Mouse (Mus musculus) hindbrain, embryonic 15.5 days (tissue): ENCODE measurements around the gene BC005624. TPM values are rescaled to one million over a fixed set of nuclear protein-coding genes. Genes with fewer than 3 reads are reported as not detected.

Experiments used
- ATAC-seq: fragments of 200-750 bp; cut with Nextera tagmentation; 2 replicates; pipeline ENCODE4 v1.8.0; 2017; ENCODE audit warnings: low read depth, moderate number of reproducible peaks, moderate TSS enrichment; ENCODE audit not compliant: low FRiP score
- H3K27ac ChIP-seq: fragments of 300-500 bp; sonication (generic); replicated peaks from 2 replicates; pipeline ENCODE4 v1.5.1; 2015; ENCODE audit warnings: mild to moderate bottlenecking, inconsistent platforms
- H3K27me3 ChIP-seq: fragments of 300-500 bp; sonication (generic); 2 replicates; pipeline ENCODE4 v1.6.1; 2015; ENCODE audit warnings: control low read depth, inconsistent platforms
- H3K36me3 ChIP-seq: fragments of 300-500 bp; sonication (generic); 2 replicates; pipeline ENCODE4 v1.6.1; 2015; ENCODE audit warnings: control low read depth, inconsistent platforms
- H3K4me1 ChIP-seq: fragments of 300-500 bp; sonication (generic); replicated peaks from 2 replicates; pipeline ENCODE4 v1.6.1; 2015; ENCODE audit warnings: control low read depth, inconsistent platforms
- H3K4me2 ChIP-seq: fragments of 300-500 bp; sonication (generic); 2 replicates; pipeline ENCODE4 v1.6.1; 2015; ENCODE audit warnings: moderate library complexity, mild to moderate bottlenecking, inconsistent platforms
- H3K4me3 ChIP-seq: fragments of 300-500 bp; sonication (generic); 2 replicates; pipeline ENCODE4 v1.5.1; 2015; ENCODE audit warnings: mild to moderate bottlenecking, inconsistent platforms
- H3K9ac ChIP-seq: fragments of 300-500 bp; sonication (generic); 2 replicates; pipeline ENCODE4 v1.6.1; 2015; ENCODE audit warnings: inconsistent platforms
- H3K9me3 ChIP-seq: fragments of 300-500 bp; sonication (generic); 2 replicates; pipeline ENCODE4 v1.6.1; 2016; ENCODE audit warnings: control low read depth, inconsistent platforms
- WGBS: fragments of 180-500 bp; shearing (Covaris S2); methylation state at CpG from one replicate; pipeline ENCODE4 v1.1.7; 2015; 5-methylcytosine and 5-hydroxymethylcytosine counted together
- polyA plus RNA-seq: library from polyadenylated mRNA; unstranded; fragments of >200 nt; fragmentation: Nextera tagmentation; extraction: Ambion mirVana; gene quantifications from 2 replicates; pipeline ENCODE4 v1.2.1, GENCODE M21; 2015

Gene BC005624
- polyA plus RNA-seq, 1 experiment from 2014 or later, result 93.8 TPM

- no peak overlapping the region for H3K4me2 ChIP-seq
- H3K4me3 ChIP-seq, result no peak overlapping the region
- H3K27me3 ChIP-seq, result no peaks in the 10 kb centered on the region
- H3K9me3 ChIP-seq, result no peaks in the 10 kb centered on the region
- 78% methylated on average over 5 of the region's 5 CpGs for WGBS
- H3K36me3 ChIP-seq, result peaks cover 28% of the 10 kb centered on the region
- H3K9ac ChIP-seq, result no peak overlapping the region
- no peak overlapping the region for H3K27ac ChIP-seq
- no peaks in the 10 kb centered on the region for H3K4me1 ChIP-seq
- no peak for ATAC-seq
Measured at GRCm38 (mm10) chr2:31006434-31006833, 24.4 kb upstream of the BC005624 start.

DNA sequence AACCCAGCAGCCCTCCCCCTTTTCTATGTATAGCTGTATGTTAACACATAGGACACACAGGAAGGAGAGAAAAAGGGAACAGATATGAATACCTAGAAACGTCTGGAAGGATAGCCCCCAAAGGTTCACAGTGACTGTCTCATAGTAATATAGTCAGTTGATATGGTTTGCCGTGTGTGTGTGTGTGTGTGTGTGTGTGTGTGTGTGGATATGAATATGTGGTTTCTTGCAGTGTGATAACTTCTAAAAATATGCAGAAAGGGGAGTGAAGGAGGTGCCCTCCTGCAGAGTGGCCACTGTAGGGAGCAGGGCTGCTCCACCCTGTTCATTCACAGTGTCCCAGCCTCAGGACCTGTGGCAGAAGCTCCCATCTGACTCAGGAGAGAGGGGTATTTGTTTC lies 23.5 kb upstream of the BC005624 start:
- H3K36me3 ChIP-seq, result peaks cover 28% of the 10 kb centered on the region
- no peaks in the 10 kb centered on the region for H3K4me1 ChIP-seq
- H3K9me3 ChIP-seq, result no peaks in the 10 kb centered on the region
- H3K4me2 ChIP-seq, result no peak overlapping the region
- no peak overlapping the region for H3K9ac ChIP-seq
- WGBS, result 94% methylated on average over 2 of the region's 2 CpGs
- no peak for ATAC-seq
- no peak overlapping the region for H3K4me3 ChIP-seq
- H3K27ac ChIP-seq, result no peak overlapping the region
- H3K27me3 ChIP-seq, result no peaks in the 10 kb centered on the region

GRCm38 (mm10) chr2:31002857-31003256 lies 20.9 kb upstream of the BC005624 start:
- no peak overlapping the region for H3K27ac ChIP-seq
- H3K9me3 ChIP-seq, result no peaks in the 10 kb centered on the region
- H3K4me3 ChIP-seq, result no peak overlapping the region
- no peak overlapping the region for H3K4me2 ChIP-seq
- ATAC-seq, result no peak
- H3K9ac ChIP-seq, result no peak overlapping the region
- H3K36me3 ChIP-seq, result peaks cover 25% of the 10 kb centered on the region
- no peaks in the 10 kb centered on the region for H3K4me1 ChIP-seq
- H3K27me3 ChIP-seq, result no peaks in the 10 kb centered on the region
- WGBS, result 96% methylated on average over 10 of the region's 10 CpGs

- H3K9ac ChIP-seq, result no peak overlapping the region
- H3K4me3 ChIP-seq, result no peak overlapping the region
- WGBS, result 64% methylated on average over 8 of the region's 8 CpGs
- H3K4me2 ChIP-seq, result no peak overlapping the region
- no peaks in the 10 kb centered on the region for H3K4me1 ChIP-seq
- ATAC-seq, result no peak
- H3K9me3 ChIP-seq, result no peaks in the 10 kb centered on the region
- peaks cover 20% of the 10 kb centered on the region for H3K36me3 ChIP-seq
- H3K27me3 ChIP-seq, result no peaks in the 10 kb centered on the region
- H3K27ac ChIP-seq, result 0 out of 2 replicates have a peak overlapping the region, but pooled peaks have one; percentile 1
Measured at GRCm38 (mm10) chr2:30998443-30999260, 16.7 kb upstream of the BC005624 start.

DNA sequence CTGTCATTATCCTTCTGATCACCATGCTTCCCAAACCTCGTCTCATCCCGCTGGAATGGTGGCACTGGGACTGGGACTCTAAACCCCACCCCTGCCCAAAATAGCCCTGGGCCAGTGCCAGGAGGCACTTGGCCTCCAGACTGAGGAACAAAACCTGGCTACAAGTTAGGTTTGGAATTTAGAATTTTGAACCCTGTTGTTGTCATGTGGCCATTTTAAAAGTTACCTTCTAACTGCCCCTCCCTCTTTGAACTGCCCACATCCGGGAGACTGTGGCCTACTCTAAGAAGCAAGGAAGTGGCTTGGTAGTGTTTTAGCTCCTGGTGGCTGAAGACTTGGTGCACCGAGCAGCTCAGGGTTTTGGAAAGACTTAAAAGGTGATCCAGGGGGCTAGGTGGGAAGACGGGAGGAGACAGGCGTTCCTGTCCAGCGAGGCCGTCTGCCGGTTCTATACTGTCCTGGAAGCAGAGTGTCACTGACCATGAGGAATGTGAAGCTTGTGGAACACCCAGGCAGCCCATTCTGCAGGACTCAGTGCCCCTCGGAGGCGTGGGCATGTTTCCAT lies 13.5 kb upstream of the BC005624 start:
- H3K4me3 ChIP-seq, result no peak overlapping the region
- ATAC-seq, result no peak
- no peaks in the 10 kb centered on the region for H3K27me3 ChIP-seq
- H3K36me3 ChIP-seq, result peaks cover 6% of the 10 kb centered on the region; the same call in 1 of the 2 replicates
- H3K9me3 ChIP-seq, result no peaks in the 10 kb centered on the region
- H3K4me1 ChIP-seq, result no peaks in the 10 kb centered on the region
- H3K4me2 ChIP-seq, result no peak overlapping the region
- H3K9ac ChIP-seq, result no peak overlapping the region
- no peak overlapping the region for H3K27ac ChIP-seq
- 77% methylated on average over 11 of the region's 11 CpGs for WGBS

DNA sequence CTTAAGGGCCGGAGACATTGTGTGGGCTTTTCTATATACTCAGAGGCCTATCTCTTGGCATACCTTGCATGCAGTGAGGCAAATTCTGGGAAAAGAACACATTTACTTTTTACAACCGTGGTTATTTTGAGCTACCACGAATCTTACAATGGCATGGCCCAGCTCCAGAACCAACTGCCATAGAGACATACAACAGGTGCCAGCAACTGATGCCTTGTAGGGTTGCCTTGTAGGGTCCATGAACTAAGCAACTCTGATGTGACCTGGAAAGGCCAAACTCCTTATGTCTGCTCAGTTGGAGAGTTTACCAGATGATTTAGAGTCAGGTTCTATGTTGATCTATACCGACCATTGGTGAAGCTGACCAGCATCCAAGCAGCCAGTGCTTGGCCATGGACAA lies 12.9 kb upstream of the BC005624 start:
- Histone ChIP-seq H3K4me2 (no peak overlapping the region), H3K36me3 (0 out of 2 replicates have a peak, but pooled peaks cover under 1% of the 10 kb centered on the region), H3K9ac (no peak overlapping the region), H3K4me3 (no peak overlapping the region), H3K9me3 (no peaks in the 10 kb centered on the region), H3K4me1 (no peaks in the 10 kb centered on the region), H3K27me3 (no peaks in the 10 kb centered on the region), H3K27ac (no peak overlapping the region)
- ATAC-seq, result no peak
- WGBS, result 94% methylated on average over 4 of the region's 4 CpGs

- H3K9ac ChIP-seq, result no peak overlapping the region
- no peak overlapping the region for H3K4me3 ChIP-seq
- H3K4me2 ChIP-seq, result no peak overlapping the region
- no peaks in the 10 kb centered on the region for H3K27me3 ChIP-seq
- no peak for ATAC-seq
- peaks cover 3% of the 10 kb centered on the region for H3K4me1 ChIP-seq
- H3K36me3 ChIP-seq, result no peaks in the 10 kb centered on the region
- 92% methylated on average over 9 of the region's 9 CpGs for WGBS
- H3K9me3 ChIP-seq, result no peaks in the 10 kb centered on the region
- H3K27ac ChIP-seq, result no peak overlapping the region
Measured at GRCm38 (mm10) chr2:30990221-30990620, 8.2 kb upstream of the BC005624 start.

- Histone ChIP-seq H3K9me3 (no peaks in the 10 kb centered on the region), H3K4me3 (no peak overlapping the region), H3K27me3 (no peaks in the 10 kb centered on the region), H3K36me3 (no peaks in the 10 kb centered on the region), H3K9ac (no peak overlapping the region), H3K4me2 (0 out of 2 replicates have a peak overlapping the region, but pooled peaks have one; percentile 0), H3K27ac (no peak overlapping the region), H3K4me1 (peaks cover 31% of the 10 kb centered on the region)
- 31% methylated on average over 17 of the region's 17 CpGs for WGBS
- no peak for ATAC-seq
Measured at GRCm38 (mm10) chr2:30985111-30986020, 3.4 kb upstream of the BC005624 start.

DNA sequence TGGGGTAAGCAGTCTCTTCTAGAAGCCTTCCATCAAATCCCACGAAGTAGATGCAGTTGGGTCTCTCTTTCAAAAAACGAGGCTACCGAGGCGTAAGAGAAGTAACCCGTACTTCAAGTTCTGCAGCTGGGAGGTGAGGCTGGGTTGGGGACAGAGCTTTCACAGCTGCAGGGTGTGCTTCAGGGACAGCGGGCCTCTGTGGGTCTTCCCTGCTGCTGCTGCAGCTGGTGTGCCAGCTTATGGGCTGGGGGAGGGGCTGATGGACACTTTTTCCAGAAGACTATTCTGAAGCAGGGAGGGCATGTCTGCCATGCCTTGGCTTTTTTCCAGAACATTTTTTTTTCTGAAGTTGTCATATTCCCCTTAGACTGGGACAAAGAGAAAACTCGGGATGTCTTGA lies 1.0 kb upstream of the BC005624 start:
- Histone ChIP-seq H3K27ac (no peak overlapping the region), H3K36me3 (peaks cover 18% of the 10 kb centered on the region), H3K4me2 (peak overlapping the region; percentile 85), H3K27me3 (no peaks in the 10 kb centered on the region), H3K9ac (peak overlapping the region; percentile 57), H3K4me3 (peak overlapping the region; percentile 55), H3K4me1 (peaks cover 33% of the 10 kb centered on the region), H3K9me3 (no peaks in the 10 kb centered on the region)
- WGBS, result 37% methylated on average over 7 of the region's 7 CpGs
- ATAC-seq, result no peak

DNA sequence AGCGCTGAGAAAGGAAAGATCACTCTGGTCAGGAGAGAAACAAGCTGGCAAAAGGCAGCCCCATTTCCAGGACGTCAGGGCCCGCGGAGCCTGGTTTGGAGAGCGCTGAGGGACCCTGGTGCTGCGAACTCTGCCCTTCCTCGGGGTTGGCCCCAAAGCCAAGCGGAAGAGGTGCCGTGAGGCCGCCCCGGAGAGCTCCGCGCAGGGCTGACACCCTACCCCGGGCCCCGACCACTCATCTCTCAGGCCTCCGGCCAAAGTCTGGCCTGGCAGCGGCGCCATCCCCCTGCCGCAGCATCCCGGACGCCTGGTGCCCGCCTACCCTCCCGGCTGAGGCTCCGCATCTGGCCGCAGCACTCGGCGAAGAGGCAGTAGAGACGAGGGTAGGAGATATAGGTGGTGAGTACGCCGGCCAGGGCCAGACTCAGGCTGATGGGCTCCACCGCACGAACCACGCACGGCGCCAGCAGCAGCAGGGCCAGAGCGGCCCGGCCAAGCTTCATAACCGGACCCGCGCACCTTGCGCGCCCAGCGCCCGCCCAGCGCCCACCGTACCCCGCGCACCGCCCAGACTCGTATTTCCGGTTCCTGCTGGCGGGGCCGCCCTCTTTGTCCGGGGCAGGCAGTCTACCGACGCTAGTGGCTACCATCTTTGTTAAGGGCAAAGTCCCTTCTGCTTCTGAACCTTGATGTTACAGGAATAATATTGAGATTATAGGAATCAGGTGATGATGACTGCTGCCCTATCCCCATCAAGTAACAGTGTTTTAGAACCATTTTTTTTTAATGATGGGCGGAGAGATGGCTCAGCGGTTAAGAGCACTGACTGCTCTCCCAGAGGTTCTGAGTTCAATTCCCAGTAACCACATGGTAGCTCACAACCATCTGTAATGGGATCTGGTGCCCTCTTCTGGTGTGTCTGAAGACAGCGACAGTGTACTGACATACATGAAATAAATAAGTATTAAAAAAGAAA lies 14.4 kb downstream of the BC005624 start, which contains the start of gene Tor1a:
Gene Tor1a, minus strand, starts transcription at position 582 of the 976 bp plus-strand sequence.
- Histone ChIP-seq H3K4me3 (peak within 1 kb of the TSS; percentile 96), H3K27ac (peak within 1 kb of the TSS; percentile 80), H3K9me3 (no peaks in the 10 kb centered on the region), H3K4me2 (peak within 1 kb of the TSS; percentile 73), H3K9ac (peak within 1 kb of the TSS; percentile 96), H3K4me1 (peaks cover 22% of the 10 kb centered on the region), H3K27me3 (no peaks in the 10 kb centered on the region), H3K36me3 (peaks cover 29% of the 10 kb centered on the region)
- peak; percentile 97 for ATAC-seq
- WGBS, result 2% methylated on average over 58 of the region's 59 CpGs

DNA sequence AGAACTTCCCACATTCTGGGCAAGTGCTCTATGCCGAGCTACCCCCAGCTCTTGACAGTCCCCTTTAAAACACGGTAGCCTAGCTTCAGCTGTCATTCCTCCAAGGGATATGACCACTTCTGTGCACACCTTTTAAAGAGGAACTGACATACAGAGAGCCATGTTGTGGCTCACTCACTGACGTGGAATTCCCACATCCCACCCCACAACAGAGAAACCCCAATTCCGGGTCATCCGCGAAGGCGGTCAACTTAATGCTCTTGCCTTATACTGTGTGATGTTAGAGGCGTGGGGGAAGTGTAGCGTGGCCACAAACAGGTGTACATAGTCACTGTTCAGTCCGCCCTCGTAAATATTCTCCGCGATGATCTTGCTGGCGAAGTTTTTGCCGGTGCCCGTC lies 15.2 kb downstream of the BC005624 start:
- Histone ChIP-seq H3K4me3 (peak overlapping the region; percentile 96), H3K36me3 (peaks cover 32% of the 10 kb centered on the region), H3K9me3 (no peaks in the 10 kb centered on the region), H3K27me3 (no peaks in the 10 kb centered on the region), H3K4me2 (peak overlapping the region; percentile 73), H3K9ac (peak overlapping the region; percentile 96), H3K4me1 (peaks cover 22% of the 10 kb centered on the region), H3K27ac (no peak overlapping the region)
- ATAC-seq, result no peak
- WGBS, result 26% methylated on average over 16 of the region's 16 CpGs
